Mouse (Mus musculus) lung, embryonic 14.5 days (tissue): ENCODE measurements at regions not wholly inside any gene's neighbourhood (a gene's known extent, or its start where the extent isn't known, plus 50 kb on each side); places are given as distances from the start of the nearest gene placed in this dataset.
"Not testable (repeated sequence)": the region's sequence is repeated elsewhere in the genome, so short reads cannot be mapped to it uniquely, and the experiment has no call there.

Experiments used
- ATAC-seq: fragments of 200-750 bp; cut with Nextera tagmentation; 2 replicates; pipeline ENCODE4 v1.8.0; 2017; ENCODE audit warnings: mild to moderate bottlenecking, moderate TSS enrichment, moderate library complexity; ENCODE audit not compliant: insufficient read depth
- DNase-seq: peaks from one replicate; pipeline ENCODE4 v3.0.0-alpha.2; 2015
- H3K27ac ChIP-seq: fragments of 300-500 bp; sonication (generic); 2 replicates; pipeline ENCODE4 v1.5.1; 2014; ENCODE audit warnings: low read depth, mild to moderate bottlenecking, moderate library complexity
- H3K27me3 ChIP-seq: fragments of 300-500 bp; sonication (generic); 2 replicates; pipeline ENCODE4 v1.6.1; 2014; ENCODE audit warnings: low read length, control low read depth; ENCODE audit not compliant: insufficient read depth
- H3K36me3 ChIP-seq: fragments of 300-500 bp; sonication (generic); 2 replicates; pipeline ENCODE4 v1.6.1; 2014; ENCODE audit warnings: control low read depth; ENCODE audit not compliant: insufficient read depth
- H3K4me1 ChIP-seq: fragments of 300-500 bp; sonication (generic); 2 replicates; pipeline ENCODE4 v1.6.1; 2014; ENCODE audit warnings: antibody characterized with exemption, control low read depth; ENCODE audit not compliant: insufficient read depth
- H3K4me2 ChIP-seq: fragments of 300-500 bp; sonication (generic); 2 replicates; pipeline ENCODE4 v1.6.1; 2014; ENCODE audit warnings: mild to moderate bottlenecking
- H3K4me3 ChIP-seq: fragments of 300-500 bp; sonication (generic); 2 replicates; pipeline ENCODE4 v1.5.1; 2014; ENCODE audit warnings: low read depth, low read length
- H3K9ac ChIP-seq: fragments of 300-500 bp; sonication (generic); 2 replicates; pipeline ENCODE4 v1.6.1; 2014
- H3K9me3 ChIP-seq: fragments of 300-500 bp; sonication (generic); 2 replicates; pipeline ENCODE4 v1.6.1; 2016; ENCODE audit warnings: low read depth, low read length, control low read depth
- CTCF ChIP-seq: IDR thresholded peaks from 2 replicates; pipeline ENCODE4 v1.5.1; 2016; ENCODE audit warnings: antibody characterized with exemption, low read depth
- WGBS: fragments of 180-500 bp; shearing (Covaris S2); extraction: QIAGEN DNeasy Blood & Tissue Kit; methylation state at CpG from one replicate; pipeline ENCODE4 v1.1.7; 2014; 5-methylcytosine and 5-hydroxymethylcytosine counted together

DNA sequence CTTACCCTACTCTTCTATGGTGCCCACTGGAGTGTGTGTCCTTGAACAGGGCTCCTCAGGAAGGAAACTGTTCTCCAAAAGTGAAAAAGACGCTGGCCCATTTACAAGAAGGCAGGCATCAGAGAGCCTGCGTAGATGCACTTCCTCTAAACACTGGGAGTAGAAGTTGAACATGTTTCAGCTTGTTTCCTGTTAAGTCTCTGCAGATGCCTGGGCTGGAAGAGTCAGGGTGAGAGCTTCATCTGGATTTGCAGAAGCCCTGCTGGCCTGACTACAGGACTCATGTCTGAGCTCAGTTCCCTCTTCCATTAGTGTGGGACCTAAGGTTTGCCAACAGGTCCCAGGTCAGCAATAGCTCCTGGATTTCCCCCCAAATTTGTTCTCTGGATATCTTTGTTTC, 54.7 kb upstream of the Nlrp1b start:
- H3K9ac ChIP-seq = no peak overlapping the region
- H3K36me3 ChIP-seq = no peaks in the 10 kb centered on the region
- no peak overlapping the region for H3K27ac ChIP-seq
- peak; percentile 3 for DNase-seq
- H3K4me2 ChIP-seq = no peak overlapping the region
- TF ChIP-seq CTCF = no peak
- no peaks in the 10 kb centered on the region for H3K9me3 ChIP-seq
- 81% methylated on average over 2 of the region's 2 CpGs for WGBS
- no peak overlapping the region for H3K4me3 ChIP-seq
- H3K27me3 ChIP-seq = no peaks in the 10 kb centered on the region
- H3K4me1 ChIP-seq = no peaks in the 10 kb centered on the region
- no peak for ATAC-seq

GRCm38 (mm10) chr11:71288243-71288642, 57.7 kb upstream of the Nlrp1b start:
- not testable (repeated sequence) for H3K9ac ChIP-seq, H3K9me3 ChIP-seq, H3K4me3 ChIP-seq, H3K27ac ChIP-seq, ATAC-seq, H3K4me2 ChIP-seq, DNase-seq, H3K36me3 ChIP-seq, H3K4me1 ChIP-seq, H3K27me3 ChIP-seq

DNA sequence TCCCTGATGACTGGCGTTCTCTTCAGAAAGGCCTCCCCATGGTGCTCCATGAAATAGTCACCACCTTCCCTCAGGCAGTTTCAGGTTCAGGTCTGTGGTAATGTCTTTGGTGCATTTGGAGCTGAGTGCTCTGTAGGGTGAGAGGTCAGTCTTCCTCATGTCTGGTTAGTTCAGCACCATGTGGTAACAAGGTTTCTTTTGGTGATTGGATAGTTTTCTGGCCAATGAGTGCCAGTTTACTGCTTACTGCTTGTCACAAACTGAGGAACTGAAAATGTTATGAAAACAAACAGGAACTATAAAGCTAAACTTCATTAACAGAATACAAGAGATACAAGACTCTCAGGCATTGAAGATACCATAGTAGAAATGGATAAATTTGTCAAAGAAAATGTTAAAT, 59.0 kb upstream of the Nlrp1b start:
- H3K4me3 ChIP-seq = no peak overlapping the region
- H3K4me1 ChIP-seq = no peaks in the 10 kb centered on the region
- no peaks in the 10 kb centered on the region for H3K36me3 ChIP-seq
- no peak for TF ChIP-seq CTCF
- H3K9ac ChIP-seq = no peak overlapping the region
- H3K27ac ChIP-seq = no peak overlapping the region
- no peaks in the 10 kb centered on the region for H3K27me3 ChIP-seq
- no peak overlapping the region for H3K4me2 ChIP-seq
- WGBS = 91% methylated on average over 1 of the region's 1 CpGs
- no peaks in the 10 kb centered on the region for H3K9me3 ChIP-seq
- ATAC-seq (no peak), DNase-seq (no peak)

GRCm38 (mm10) chr11:71299479-71299878, 68.9 kb upstream of the Nlrp1b start:
- TF ChIP-seq CTCF = no peak
- H3K4me1 ChIP-seq = no peaks in the 10 kb centered on the region
- no peaks in the 10 kb centered on the region for H3K27me3 ChIP-seq
- H3K4me2 ChIP-seq = no peak overlapping the region
- ATAC-seq (no peak), DNase-seq (no peak)
- WGBS = 88% methylated on average over 1 of the region's 1 CpGs
- no peaks in the 10 kb centered on the region for H3K36me3 ChIP-seq
- no peaks in the 10 kb centered on the region for H3K9me3 ChIP-seq
- no peak overlapping the region for H3K9ac ChIP-seq
- H3K4me3 ChIP-seq = no peak overlapping the region
- no peak overlapping the region for H3K27ac ChIP-seq

DNA sequence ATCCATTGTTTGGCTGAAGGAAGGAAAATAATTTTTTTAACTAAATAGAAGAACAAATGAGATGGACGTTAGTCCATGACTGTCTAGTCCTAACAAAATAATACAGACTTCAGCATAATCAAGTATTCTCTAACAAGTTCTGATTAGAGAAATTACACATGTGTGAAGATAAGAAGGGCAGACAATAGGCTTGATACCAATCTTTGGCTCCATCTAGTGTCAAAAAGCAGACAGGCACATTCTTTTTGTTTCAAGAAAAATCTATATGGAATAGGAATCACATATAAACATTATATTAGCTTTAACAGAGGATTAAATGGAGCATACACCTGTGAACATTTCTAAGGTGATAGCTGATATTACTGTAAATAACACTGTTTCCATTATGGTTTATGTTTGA, 92.9 kb upstream of the Nlrp1b start:
- Histone ChIP-seq H3K27ac (no peak overlapping the region), H3K9ac (no peak overlapping the region), H3K27me3 (no peaks in the 10 kb centered on the region), H3K4me3 (no peak overlapping the region), H3K4me2 (no peak overlapping the region), H3K36me3 (no peaks in the 10 kb centered on the region), H3K4me1 (no peaks in the 10 kb centered on the region), H3K9me3 (no peaks in the 10 kb centered on the region)
- ATAC-seq (no peak), DNase-seq (peak; percentile 35)
- TF ChIP-seq CTCF = peak; percentile 46
- WGBS = 13% methylated on average over 1 of the region's 1 CpGs

DNA sequence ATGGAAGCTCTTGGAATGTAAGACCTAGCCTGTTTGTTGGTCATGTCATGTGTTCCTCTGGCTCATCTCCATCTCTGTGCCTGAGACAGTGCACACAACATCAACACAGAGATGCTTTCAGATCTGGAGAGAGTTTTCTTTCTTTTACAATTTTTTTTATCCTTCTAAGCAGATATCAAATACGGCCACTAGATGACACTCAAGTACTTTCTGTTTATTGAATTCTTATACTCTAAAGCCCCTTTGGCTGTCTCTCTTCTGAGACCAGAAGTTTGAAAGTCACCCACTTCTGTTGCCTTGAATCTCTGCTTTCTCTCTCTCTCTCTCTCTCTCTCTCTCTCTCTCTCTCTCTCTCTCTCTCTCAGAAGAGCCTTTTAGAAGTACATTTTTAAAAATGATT, 106.9 kb upstream of the Nlrp1b start:
- H3K9me3 ChIP-seq = no peaks in the 10 kb centered on the region
- DNase-seq = peak; percentile 73
- H3K4me2 ChIP-seq = no peak overlapping the region
- no peaks in the 10 kb centered on the region for H3K36me3 ChIP-seq
- WGBS = 6% methylated on average over 1 of the region's 1 CpGs
- no peak overlapping the region for H3K9ac ChIP-seq
- TF ChIP-seq CTCF = peak; percentile 52
- H3K27ac ChIP-seq = no peak overlapping the region
- H3K27me3 ChIP-seq = no peaks in the 10 kb centered on the region
- no peaks in the 10 kb centered on the region for H3K4me1 ChIP-seq
- no peak overlapping the region for H3K4me3 ChIP-seq
- no peak for ATAC-seq

DNA sequence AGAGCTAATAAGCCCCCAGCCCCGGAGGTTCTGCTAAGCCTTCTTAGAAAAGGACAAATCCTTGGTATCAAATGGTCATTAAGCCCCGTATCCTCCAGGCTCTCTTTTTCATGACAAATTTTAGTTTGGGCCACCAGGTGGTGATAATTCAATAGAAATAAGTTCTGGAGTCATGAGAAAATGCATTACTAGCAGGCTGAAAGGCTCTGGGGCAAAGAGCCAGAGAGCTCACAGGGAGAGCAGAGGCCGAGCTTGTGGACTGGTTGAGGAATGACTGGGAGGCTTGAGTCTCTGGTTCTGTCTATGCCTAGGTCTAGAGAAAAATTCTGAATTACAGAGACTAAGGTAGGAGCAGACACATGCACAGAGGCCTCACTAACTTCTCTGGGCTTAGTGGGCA, 115.5 kb upstream of the Nlrp1b start:
- H3K9me3 ChIP-seq = no peaks in the 10 kb centered on the region
- no peak for TF ChIP-seq CTCF
- 26% methylated on average over 3 of the region's 3 CpGs for WGBS
- ATAC-seq (no peak), DNase-seq (peak; percentile 38)
- H3K9ac ChIP-seq = no peak overlapping the region
- no peak overlapping the region for H3K27ac ChIP-seq
- no peak overlapping the region for H3K4me2 ChIP-seq
- no peaks in the 10 kb centered on the region for H3K27me3 ChIP-seq
- H3K36me3 ChIP-seq = no peaks in the 10 kb centered on the region
- H3K4me1 ChIP-seq = no peaks in the 10 kb centered on the region
- H3K4me3 ChIP-seq = no peak overlapping the region

DNA sequence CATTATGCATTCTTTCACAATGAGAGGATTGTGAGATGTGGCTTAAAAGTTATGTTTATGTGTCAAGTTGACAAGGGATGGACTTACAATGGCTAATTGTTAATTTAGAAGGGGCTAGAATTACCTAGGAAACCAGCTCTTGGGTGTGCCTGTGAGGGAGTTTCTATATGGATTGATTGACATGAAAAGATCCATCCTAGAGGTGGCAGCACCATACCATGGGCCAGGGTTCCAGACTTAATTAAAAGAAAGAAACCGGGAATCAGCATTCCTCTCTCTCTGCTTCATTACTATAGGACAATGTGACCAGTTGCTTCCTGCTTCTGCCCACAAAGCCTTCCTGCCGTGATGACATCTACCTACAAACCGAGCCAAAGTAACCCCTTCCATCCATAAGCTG, 126.6 kb upstream of the Nlrp1b start:
- WGBS = 54% methylated on average over 3 of the region's 3 CpGs
- peak; percentile 8; the same call in 1 of the 2 replicates for TF ChIP-seq CTCF
- Histone ChIP-seq H3K27me3 (no peaks in the 10 kb centered on the region), H3K4me1 (no peaks in the 10 kb centered on the region), H3K4me2 (no peak overlapping the region), H3K4me3 (no peak overlapping the region), H3K9me3 (no peaks in the 10 kb centered on the region), H3K36me3 (no peaks in the 10 kb centered on the region), H3K27ac (no peak overlapping the region), H3K9ac (no peak overlapping the region)
- DNase-seq (no peak), ATAC-seq (no peak)
